Mouse (Mus musculus) left cerebral cortex, postnatal 25 days (tissue): Measurements from ENCODE around the gene Mybphl. TPM values are rescaled to one million over a fixed set of nuclear protein-coding genes. Genes with fewer than 3 reads are reported as not detected.

Experiments used
- DNase-seq, 2 experiments: peaks; one replicate each; pipeline ENCODE4 v3.0.0; 2022; ENCODE audit warnings: low spot score in 2 of 2, mixed read lengths in 1 of 2
- intact Hi-C: fragments of 180-260 bp; cut with DNase I; formaldehyde crosslinking; loops from one replicate; pipeline ENCODE4 v1.15.1; 2025
- total RNA-seq, 2 experiments: library from RNA; stranded (reverse); gene quantifications; 2 replicates each; pipeline ENCODE4 v1.2.3; 2021

Gene Mybphl
- under 1 TPM; 0.25 to 0.85 TPM for total RNA-seq

DNA sequence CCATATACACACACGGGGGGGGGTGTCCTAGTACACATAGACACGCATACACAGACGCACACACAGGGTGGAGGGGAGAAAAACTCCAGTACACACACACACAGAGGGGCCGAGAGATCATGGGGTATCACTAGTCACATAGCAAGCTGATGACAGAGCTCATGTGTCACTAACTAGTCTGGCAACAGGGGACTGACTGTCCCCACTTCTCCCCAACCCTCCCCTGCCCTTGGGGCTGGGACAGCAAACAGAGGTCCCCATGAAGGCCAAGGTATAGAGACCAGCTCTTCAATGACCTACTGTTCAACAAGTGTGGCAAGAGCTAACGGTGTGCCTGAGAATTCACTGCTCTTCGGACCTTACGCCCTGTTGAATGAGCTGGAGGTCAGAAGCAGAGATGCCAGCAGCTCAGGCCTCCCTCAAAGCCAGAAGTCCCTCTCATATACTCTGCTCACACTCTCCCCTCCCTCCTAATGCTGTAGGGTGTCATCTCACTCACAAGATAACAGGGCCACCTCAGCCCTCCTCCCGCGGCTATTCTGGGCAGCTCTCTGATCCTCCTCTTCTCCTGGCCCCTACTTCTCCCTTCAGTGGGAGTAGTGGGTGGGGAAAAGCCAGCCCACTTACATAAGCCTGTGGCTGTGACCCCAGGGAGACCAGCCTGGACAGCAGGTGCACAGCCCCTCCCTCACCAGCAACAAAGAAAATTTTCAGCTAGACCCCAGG lies at the start of gene Mybphl:
TSS of gene Mybphl (plus strand) at position 642 of the 726 bp plus-strand sequence.
- intact Hi-C loops, result no loop called here
- no peak for DNase-seq

DNA sequence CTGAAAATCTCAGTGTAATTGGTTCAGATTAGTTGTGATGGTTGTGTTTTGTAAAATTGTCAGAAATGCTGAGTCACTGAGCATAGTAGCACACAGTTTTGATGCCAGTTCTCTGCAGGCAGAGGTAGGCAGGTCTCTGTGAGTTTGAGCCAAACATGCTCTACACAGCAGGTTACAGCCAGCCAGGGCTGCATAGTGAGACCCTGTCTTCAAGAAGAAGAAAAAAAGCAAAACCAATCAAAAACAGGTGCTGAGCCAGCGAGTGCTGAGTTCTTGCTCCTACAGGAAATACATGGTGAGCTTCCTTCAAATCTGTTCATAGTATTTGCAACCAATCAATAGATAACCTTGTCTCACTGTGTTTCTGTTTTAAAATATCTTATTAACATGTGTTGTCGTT lies 46.2 kb upstream of the Mybphl start:
- no peak for DNase-seq
- intact Hi-C loops, result no loop called here

DNA sequence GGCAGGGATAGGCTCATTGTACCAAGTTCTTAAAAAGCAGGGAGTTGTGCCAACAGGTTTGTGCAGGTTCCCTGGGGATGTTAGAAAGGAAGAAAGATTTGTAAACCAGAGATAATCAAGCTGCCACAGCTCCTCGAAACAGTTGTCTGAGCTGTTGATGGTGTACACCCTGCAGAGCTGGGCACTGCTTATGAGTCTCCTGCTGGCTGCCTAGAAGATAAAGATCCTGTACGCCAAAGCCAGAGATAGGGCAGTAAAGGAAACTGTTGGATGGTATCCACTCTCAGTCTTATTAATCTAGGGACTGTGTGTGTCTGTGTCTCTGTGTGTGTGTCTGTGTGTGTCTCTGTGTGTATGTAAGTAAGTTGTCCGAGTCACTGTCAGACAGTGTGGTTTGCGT lies 43.0 kb upstream of the Mybphl start:
- intact Hi-C loops, result no loop called here
- no peak for DNase-seq

DNA sequence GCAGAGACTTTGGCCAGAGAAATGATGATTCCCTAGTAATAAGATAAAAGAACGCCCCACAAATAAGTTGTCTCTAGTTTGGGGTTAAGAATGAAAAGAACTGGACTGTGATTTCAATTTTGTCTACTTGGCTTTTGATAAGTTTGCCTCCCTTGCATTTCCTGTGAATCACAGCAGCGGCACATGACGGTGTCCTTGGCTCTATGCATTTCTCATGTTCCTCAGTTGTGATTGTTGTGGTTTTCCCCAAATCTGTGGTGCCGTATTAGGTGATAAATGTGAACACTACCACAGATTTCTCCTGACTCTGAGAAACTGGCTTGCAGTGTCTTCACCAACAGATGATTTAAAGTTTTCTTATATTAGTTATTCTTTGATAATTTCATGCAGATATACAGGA lies 42.6 kb upstream of the Mybphl start:
- no peak for DNase-seq
- intact Hi-C loops, result no loop called here

DNA sequence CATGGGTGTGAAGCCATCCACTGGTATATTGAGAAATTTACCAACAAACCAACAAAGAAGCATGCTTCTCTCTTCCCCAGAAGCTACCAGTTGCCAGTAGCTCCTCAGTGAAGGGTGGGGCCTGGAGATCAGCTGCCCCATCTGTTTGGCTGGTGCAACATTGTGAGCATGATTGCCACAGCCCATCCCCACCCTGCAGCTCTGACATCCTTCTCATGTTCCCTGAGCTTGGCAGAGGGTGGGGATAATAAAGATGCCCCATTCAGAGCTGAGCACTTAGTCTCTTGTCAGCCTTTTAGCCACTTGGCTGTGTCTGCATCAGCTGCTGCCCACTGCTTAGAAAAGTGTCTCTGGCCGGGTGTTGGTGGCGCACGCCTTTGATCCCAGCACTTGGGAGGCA lies 41.7 kb upstream of the Mybphl start:
- intact Hi-C loops, result no loop called here
- DNase-seq, result no peak

DNA sequence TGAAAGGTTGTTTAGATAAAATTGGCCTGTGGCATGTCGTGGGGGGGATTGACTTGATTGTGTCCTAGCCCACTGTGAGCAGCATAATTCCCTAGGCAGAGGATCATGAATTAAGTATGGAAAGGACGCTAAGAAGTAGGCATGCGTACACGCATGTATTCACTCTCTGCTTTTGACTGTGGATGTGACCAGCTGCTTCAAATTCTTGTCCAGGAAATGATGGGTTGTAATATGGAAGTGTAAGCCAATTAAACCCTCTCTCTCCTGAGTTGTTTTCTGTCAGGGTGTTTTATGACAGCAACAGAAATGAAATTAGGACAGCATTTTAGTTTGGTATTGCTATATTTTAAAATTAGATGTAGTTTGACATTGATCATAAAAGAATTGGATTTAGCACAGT lies 39.9 kb upstream of the Mybphl start:
- intact Hi-C loops, result no loop called here
- DNase-seq, result no peak

DNA sequence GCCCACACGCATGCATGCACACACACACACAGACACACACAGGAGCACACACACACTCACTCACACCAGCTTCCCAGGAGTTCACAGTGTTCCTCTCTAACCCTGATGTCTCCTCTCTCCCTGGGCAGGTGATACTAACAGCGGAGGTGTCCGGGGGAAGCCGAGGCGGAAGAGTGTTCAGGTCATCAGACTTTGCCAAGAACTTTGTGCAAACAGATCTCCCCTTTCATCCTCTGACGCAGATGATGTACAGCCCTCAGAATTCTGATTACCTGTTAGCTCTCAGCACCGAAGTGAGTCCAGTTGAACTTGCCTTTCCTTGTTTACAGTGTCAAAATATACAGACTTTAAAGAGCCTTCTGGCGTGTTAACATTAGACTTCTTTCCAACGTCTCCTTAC lies 39.2 kb upstream of the Mybphl start:
- intact Hi-C loops, result no loop called here
- DNase-seq, result no peak

DNA sequence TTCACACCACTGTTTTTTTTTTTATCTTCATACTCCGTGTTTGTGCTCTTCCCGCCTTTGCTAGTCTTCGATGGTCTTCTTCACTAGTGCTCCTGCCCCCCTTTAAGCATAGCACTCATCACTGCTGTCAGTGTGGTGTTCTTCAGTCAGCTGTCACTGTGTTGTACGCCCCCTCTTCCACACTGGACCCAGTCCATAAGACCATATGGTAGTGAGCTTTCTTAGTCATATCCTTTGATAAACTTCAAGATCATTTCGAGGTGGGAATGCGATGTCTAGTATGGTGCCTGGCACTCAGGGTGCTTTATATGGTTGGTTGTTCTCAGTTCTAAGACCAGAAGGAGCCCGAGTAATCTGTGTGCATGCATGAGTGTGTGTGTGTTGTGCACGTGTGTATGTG lies 37.4 kb upstream of the Mybphl start:
- intact Hi-C loops, result no loop called here
- peak; percentile 32 to 86 for DNase-seq

DNA sequence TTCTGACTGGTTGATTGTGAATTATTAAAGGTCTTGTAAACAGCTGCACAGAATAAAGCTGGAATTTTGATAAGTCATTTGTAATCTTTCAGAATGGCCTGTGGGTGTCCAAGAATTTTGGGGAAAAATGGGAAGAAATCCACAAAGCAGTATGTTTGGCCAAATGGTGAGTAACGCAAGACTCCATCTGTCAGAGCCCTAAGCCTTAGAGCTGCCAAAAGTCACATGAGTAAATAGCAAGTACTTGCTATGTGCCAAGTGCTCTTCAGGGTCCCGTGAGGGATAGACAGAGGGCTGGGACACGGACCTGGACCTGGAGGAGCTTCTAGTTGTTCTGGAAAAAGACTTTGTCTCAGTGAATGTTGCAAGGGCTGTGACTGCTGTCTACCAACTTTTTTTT lies 36.8 kb upstream of the Mybphl start:
- intact Hi-C loops, result no loop called here
- no peak for DNase-seq

DNA sequence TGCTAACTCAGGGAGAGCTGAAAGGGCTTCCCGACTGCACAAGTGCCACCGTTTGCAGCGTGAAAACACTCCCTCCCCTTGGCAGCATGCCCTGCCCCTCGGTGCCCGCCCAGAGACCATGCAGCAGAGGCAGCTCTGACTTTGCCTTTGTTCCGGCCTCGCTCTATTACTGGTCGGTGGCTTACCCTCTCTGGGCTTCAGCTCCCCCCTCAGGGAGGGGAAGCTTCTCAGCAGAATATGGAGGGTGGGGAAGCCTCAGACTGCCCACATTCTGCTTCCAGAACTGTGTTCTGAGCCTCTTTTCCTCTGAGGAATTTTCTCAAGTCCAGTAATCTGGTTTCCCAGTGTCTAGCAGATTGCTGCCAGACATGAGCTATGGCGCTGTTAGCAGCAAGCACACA lies 36.3 kb upstream of the Mybphl start:
- peak; percentile 55 to 60 for DNase-seq
- intact Hi-C loops, result no loop called here

DNA sequence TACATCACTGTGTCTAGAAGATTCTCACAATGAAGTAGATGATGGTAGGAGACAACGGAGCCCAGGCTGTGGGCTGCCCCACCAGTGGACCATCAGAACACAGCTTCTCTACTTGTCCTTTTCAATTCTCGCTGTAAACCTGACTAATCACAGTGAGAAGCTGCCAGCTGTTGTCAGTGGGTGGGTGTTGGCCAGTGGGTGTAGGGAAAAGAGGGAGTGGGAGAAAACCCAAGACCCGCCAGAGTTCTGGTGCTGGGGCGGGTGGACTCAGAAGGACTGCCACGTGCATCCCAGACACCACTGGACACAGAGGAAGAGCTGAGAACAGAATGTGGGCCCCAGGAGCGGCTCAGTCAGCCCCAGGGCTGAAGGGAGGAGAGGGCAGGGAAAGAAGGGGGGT lies 33.9 kb upstream of the Mybphl start:
- peak in 1 of 2 experiments; percentile 69 for DNase-seq
- intact Hi-C loops, result loop anchor here (2.0 kb wide), 1 partner anchor 46 kb away; the partner anchor contains the start of gene Sort1

DNA sequence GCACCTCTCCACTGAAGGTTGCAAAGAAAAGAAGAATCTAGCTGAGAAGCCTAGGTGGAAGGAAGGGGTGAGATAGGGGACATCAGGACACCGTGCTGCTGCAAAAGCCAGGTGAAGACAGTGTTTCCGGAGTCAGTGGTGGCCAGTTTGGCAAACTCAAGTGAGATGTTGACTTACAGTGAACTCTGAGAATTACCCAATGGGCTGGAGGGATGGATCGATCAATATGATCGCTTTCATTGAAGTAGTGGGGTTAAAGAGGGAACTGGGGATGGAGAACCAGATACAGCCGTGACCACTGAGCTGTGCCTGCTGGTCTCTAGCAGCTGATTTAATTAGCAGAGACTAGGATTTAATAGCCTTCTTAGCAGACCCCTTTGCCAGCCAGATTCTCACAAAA lies 27.8 kb upstream of the Mybphl start:
- intact Hi-C loops, result no loop called here
- no peak for DNase-seq

DNA sequence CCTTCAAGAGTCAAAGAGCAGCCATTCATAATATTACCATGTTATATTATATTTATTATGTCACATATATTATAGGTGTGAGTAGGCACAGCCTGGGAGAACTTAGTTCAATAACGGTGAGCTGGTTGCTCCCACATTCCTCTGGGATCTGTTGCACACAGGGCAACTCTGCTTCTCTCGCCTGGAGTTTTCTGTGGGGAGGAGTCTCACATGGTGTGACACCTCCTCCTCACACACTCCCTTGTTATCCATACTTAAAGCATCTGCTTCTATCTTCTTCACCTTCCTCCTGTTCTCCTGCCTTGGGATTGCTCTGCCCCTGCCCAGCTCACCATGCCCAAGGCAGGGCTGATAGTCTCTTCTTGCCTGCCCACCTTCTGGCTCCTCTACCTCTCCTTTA lies 23.7 kb upstream of the Mybphl start:
- intact Hi-C loops, result loop anchor here (5.0 kb wide), 1 partner anchor 54 kb away; no protein-coding TSS in a partner anchor
- DNase-seq, result peak in 1 of 2 experiments; percentile 51

DNA sequence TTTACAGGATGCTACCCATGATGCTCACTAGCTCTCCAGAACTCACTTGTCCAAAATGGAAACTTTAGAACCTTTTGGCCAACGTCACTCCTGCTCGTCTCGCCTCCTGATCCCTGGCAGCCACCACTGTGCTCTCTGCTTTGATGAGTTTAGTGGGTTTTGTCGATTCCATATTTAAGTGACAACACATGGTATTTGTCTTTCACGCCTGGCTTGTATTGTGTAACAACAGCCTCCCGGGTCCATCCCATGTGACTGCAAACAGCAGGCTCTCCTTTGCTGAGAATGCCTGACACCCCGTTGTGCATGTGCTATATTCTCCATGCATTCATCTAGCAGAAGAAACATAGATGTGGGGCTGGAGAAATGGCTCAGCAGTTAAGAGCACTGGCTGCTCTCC lies 22.5 kb upstream of the Mybphl start:
- intact Hi-C loops, result loop anchor here (5.0 kb wide), 1 partner anchor 55 kb away; no protein-coding TSS in a partner anchor
- DNase-seq, result no peak

DNA sequence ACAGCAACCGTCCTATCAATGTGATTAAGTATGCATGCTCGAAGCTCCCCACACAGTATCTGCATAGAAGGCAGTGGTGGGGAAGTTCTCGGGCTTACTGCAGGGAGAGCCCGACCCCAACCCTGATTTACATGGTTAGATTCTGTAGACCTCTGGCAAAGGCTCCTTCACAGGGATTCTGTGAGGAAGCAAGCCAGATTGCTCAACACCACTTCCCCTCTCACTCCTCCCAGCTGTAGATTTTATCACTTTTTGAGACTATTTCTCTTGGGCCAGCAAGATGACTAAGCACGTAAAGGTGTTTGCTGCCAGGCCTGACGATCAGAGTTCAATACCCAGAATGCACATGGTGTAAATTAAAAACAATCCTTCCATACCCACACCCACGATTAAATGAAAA lies 18.9 kb upstream of the Mybphl start:
- intact Hi-C loops, result no loop called here
- DNase-seq, result no peak

DNA sequence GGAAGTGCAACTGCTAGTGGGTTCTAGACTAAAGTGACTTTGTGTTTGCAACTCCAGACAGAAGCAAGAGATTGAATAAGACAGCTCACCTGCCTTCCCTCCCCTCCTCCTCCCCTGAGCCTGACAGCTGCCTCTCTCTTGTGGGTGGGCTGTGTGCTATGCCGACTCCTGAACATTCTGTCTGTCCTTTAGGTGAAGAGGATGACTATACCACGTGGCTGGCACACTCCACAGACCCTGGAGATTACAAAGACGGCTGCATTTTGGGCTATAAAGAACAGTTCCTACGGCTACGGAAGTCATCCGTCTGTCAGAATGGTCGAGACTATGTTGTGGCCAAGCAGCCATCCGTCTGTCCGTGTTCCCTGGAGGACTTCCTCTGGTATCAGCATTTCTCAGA lies 16.3 kb upstream of the Mybphl start:
- no peak for DNase-seq
- intact Hi-C loops, result no loop called here

DNA sequence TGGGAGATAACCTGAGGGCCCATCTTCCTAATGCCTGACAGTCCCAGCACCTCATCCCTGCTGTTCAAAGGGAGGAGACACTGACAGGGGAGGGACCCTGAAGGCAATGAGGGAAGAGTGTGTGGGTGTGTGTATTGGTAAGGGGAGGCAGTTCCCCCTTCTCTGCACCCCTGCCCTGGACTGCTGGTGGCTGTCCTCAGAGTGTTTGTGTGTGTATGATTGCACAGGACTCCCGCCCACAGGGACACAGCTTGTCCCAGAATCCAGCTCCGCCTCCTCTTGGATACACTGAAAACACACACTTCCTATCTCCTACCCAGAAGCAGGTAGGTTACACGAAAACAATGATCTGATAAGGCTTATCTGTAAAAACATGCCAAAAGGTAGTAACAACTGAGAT lies 9.5 kb upstream of the Mybphl start:
- intact Hi-C loops, result loop anchor here (5.0 kb wide), 1 partner anchor 58 kb away; no protein-coding TSS in a partner anchor

DNA sequence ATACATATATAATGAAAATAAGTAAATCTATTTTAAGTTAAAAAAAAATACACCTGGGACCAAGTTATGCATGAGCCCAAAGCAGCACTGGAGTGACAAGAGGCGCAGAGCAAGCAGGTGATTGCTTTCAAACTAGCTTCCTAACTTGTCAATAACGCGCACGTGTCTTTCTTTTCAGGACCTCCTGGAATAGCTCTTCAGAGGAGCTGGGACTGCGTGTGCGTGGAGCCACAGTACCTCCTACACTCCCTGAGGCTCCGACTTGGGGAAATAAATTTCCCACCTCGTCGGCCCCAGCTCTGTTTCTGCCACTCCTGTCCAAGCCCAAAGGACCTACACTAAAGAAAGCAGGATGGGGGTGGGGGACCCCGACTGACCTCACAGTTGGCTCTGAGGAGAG lies 7.7 kb upstream of the Mybphl start:
- intact Hi-C loops, result loop anchor here (5.0 kb wide), 1 partner anchor 60 kb away; no protein-coding TSS in a partner anchor
- peak in 1 of 2 experiments; percentile 67 for DNase-seq

More for the DNA sequence above, 9.5 kb upstream of the Mybphl start:
- peak in 1 of 2 experiments; percentile 31 for DNase-seq

DNA sequence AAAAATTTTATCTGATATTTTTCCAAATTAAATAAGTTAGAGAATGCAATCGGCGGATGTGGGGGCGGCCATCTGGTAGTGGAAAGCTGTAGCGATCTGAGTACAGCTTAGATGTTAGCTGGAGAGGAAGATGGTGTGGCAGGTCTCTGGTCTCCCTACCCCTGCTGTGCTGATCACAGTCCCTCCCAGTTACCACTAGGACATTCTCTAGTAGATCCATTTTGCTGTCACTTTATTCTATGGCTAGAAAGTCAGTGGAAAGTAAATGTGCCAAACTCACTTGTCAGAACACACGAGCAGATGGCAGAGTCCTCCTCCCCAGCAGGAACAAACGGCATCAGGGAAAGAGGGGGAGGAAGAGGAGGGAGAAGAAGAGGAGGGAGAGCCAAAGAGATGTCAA lies 6.3 kb upstream of the Mybphl start:
- DNase-seq, result peak; percentile 64 to 91
- intact Hi-C loops, result loop anchor here (2.0 to 5.0 kb wide), 2 partner anchors 28 to 61 kb away; no protein-coding TSS in a partner anchor

DNA sequence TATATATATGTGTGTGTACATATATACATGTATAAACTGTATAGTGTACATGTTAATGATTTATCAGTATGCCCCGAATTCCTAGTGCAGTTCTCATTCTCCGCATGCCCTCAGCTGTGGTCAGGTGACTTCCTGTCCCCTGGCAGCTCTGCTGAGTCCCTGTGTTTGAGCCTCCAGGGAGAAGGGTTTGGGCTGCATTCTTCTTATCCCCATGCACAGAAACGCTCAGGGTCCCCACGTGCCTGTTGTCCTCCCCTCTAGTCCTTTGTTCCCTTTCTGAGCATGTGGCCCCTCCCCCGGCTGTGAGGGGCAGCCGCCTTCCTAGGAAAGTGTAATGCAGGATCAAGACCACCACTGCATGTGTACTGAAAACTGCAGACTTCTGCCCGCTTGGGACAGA lies 3.8 kb upstream of the Mybphl start:
- intact Hi-C loops, result no loop called here
- DNase-seq, result no peak

DNA sequence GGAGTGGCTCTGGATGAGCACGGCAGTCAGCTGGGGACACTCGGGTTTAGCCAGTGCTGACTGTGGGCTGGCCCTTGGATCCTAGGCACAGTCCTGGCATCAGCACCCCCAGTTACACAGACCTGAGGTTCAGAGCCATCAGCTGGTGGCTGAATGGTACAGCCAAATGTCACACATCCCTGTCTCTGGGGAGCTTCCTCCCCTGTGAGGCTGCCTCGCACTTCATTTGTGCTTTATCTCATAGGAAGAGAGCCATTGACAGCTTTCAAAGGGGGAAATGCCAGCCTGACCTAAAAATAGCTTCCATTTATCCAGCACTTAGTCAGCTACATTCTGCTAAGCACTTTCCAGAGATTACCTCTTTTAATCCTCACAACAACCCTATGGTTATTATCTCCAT lies 1.1 kb upstream of the Mybphl start:
- intact Hi-C loops, result no loop called here
- DNase-seq, result peak in 1 of 2 experiments; percentile 55

DNA sequence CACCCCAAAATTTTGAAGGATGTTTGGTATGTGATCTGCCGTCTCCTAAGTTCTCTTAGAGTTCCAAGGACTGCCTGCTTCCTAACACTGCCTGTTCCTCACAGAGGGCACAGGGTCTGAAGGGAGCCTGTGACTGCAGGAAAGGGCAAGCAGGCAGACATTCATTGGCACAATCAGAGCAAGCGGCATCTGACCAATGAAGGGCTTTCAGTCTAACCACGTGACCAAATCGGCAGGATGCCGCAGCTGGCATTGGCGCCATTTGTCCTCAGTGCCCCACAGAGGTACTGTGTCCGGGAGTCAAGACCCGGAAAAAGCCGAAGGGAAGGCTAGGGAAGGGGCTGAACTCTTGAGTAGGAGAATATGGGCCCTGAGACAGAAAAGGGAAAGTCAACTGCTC lies 2.5 kb downstream of the Mybphl start:
- DNase-seq, result no peak

More for the DNA sequence above, 2.5 kb downstream of the Mybphl start:
- intact Hi-C loops, result no loop called here
